Mouse (Mus musculus) forebrain, embryonic 15.5 days (tissue): ENCODE measurements around the gene Gtf2f2. TPM values are rescaled to one million over a fixed set of nuclear protein-coding genes. Genes with fewer than 3 reads are reported as not detected.

Experiments used
- ATAC-seq: fragments of 200-750 bp; cut with Nextera tagmentation; replicated peaks from 2 replicates; pipeline ENCODE4 v1.8.0; 2017; ENCODE audit warnings: mild to moderate bottlenecking, moderate TSS enrichment, moderate library complexity
- H3K27ac ChIP-seq: fragments of 300-500 bp; sonication (generic); replicated peaks from 2 replicates; pipeline ENCODE4 v1.5.1; 2015; ENCODE audit warnings: mild to moderate bottlenecking, inconsistent platforms
- H3K27me3 ChIP-seq: fragments of 300-500 bp; sonication (generic); 2 replicates; pipeline ENCODE4 v1.6.1; 2015; ENCODE audit warnings: inconsistent platforms
- H3K36me3 ChIP-seq: fragments of 300-500 bp; sonication (generic); 2 replicates; pipeline ENCODE4 v1.6.1; 2015; ENCODE audit warnings: mild to moderate bottlenecking, inconsistent platforms
- H3K4me1 ChIP-seq: fragments of 300-500 bp; sonication (generic); 2 replicates; pipeline ENCODE4 v1.6.1; 2015; ENCODE audit warnings: inconsistent platforms
- H3K4me2 ChIP-seq: fragments of 300-500 bp; sonication (generic); replicated peaks from 2 replicates; pipeline ENCODE4 v1.6.1; 2015; ENCODE audit warnings: mild to moderate bottlenecking, inconsistent platforms
- H3K4me3 ChIP-seq: fragments of 300-500 bp; sonication (generic); 2 replicates; pipeline ENCODE4 v1.5.1; 2015; ENCODE audit warnings: mild to moderate bottlenecking, inconsistent platforms
- H3K9ac ChIP-seq: fragments of 300-500 bp; sonication (generic); replicated peaks from 2 replicates; pipeline ENCODE4 v1.6.1; 2015; ENCODE audit warnings: mild to moderate bottlenecking, inconsistent platforms
- H3K9me3 ChIP-seq: fragments of 300-500 bp; sonication (generic); 2 replicates; pipeline ENCODE4 v1.6.1; 2016; ENCODE audit warnings: inconsistent platforms
- WGBS: fragments of 180-500 bp; shearing (Covaris S2); methylation state at CpG from one replicate; pipeline ENCODE4 v1.1.7; 2015; ENCODE audit warnings: mixed read lengths; 5-methylcytosine and 5-hydroxymethylcytosine counted together
- polyA plus RNA-seq: library from polyadenylated mRNA; unstranded; fragments of >200 nt; fragmentation: Nextera tagmentation; extraction: Ambion mirVana; gene quantifications from 2 replicates; pipeline ENCODE4 v1.2.1, GENCODE M21; 2015

Gtf2f2 gene
- polyA plus RNA-seq, 1 experiment from 2014 or later = 47.4 TPM

GRCm38 (mm10) chr14:75902013-75902412, 108.7 kb downstream of the Gtf2f2 start:
- Histone ChIP-seq H3K27me3 (no peaks in the 10 kb centered on the region), H3K27ac (0 out of 2 replicates have a peak overlapping the region, but pooled peaks have one; percentile 91)
- WGBS = 82% methylated on average over 2 of the region's 2 CpGs

DNA sequence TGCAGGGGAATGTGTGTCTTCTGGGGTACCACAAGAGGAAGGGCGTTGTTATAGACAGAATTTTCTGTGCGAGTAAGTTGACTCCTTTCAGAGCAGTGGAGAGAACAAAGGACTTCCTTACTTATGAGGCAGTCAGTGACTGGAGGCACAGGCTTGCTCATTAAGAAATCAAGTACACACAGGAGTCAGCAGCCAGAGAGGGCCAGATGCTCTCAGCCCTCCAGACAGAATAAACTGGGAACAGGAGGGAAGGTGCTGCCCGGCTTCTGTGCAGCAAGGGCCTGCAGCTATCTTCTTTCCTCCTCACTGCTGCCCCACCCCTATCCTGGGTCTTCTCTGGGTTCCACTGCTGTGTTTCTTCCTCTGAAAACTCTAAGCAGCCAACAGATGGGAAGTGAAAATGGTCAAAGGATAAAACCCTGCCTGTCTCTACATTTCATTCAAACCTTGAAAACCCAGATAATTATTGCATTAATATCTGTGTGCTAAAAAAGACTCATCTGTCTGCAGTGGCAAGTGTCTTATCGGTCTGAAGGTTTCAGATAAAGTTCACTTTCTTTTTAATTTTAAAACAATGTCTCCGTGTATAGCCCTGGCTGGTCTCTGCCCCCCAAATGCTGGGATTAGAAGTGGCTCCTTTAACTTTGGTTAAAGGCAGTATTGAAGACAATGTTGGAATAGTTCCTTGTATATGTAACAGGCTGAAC, 109.7 kb downstream of the Gtf2f2 start:
- 0 out of 2 replicates have a peak overlapping the region, but pooled peaks have one; percentile 2 for H3K9ac ChIP-seq
- ATAC-seq = peak; percentile 84
- no peaks in the 10 kb centered on the region for H3K9me3 ChIP-seq
- H3K27me3 ChIP-seq = no peaks in the 10 kb centered on the region
- peaks cover 17% of the 10 kb centered on the region for H3K4me1 ChIP-seq
- WGBS = 36% methylated on average over 5 of the region's 5 CpGs
- peak overlapping the region; percentile 91 for H3K27ac ChIP-seq
- H3K4me2 ChIP-seq = no peak overlapping the region
- H3K36me3 ChIP-seq = peaks cover 10% of the 10 kb centered on the region
- H3K4me3 ChIP-seq = no peak overlapping the region

More at GRCm38 (mm10) chr14:75902013-75902412, 108.7 kb downstream of the Gtf2f2 start:
- Histone ChIP-seq H3K4me1 (peaks cover 17% of the 10 kb centered on the region), H3K9me3 (no peaks in the 10 kb centered on the region), H3K36me3 (peaks cover 11% of the 10 kb centered on the region; the same call in 1 of the 2 replicates), H3K4me3 (no peak overlapping the region), H3K4me2 (no peak overlapping the region), H3K9ac (no peak overlapping the region)
- ATAC-seq = no peak

GRCm38 (mm10) chr14:75899566-75899965, 111.1 kb downstream of the Gtf2f2 start:
- no peak overlapping the region for H3K4me2 ChIP-seq
- peak; percentile 79 for ATAC-seq
- H3K4me1 ChIP-seq = peaks cover 17% of the 10 kb centered on the region
- no peaks in the 10 kb centered on the region for H3K27me3 ChIP-seq
- H3K36me3 ChIP-seq = peaks cover 7% of the 10 kb centered on the region; the same call in 1 of the 2 replicates
- no peak overlapping the region for H3K9ac ChIP-seq
- no peak overlapping the region for H3K4me3 ChIP-seq
- H3K9me3 ChIP-seq = no peaks in the 10 kb centered on the region
- H3K27ac ChIP-seq = peak overlapping the region; percentile 91
- 9% methylated on average over 4 of the region's 4 CpGs for WGBS

DNA sequence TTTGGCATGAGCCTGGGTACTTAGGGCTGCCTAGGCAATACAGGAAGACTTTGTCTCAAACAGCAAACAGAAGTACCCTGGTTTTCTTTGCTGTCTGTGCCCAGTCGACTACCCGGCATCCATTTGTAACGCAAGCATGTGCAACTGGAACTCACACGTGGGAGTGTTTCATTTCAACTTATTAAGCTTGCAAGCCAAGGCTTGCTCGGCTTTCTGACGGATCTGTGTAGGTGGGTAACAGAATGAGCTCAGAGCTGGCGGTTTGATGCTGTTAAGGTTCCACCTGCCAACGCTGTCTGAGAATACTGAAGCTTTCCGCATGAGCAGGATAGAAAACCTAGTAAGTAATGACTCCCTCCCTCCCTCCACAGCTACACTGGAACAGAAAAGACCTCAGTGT, 118.5 kb downstream of the Gtf2f2 start:
- no peaks in the 10 kb centered on the region for H3K27me3 ChIP-seq
- no peaks in the 10 kb centered on the region for H3K9me3 ChIP-seq
- no peaks in the 10 kb centered on the region for H3K4me1 ChIP-seq
- ATAC-seq = 0 out of 2 replicates have a peak, but pooled peaks have one; percentile 23
- 76% methylated on average over 9 of the region's 9 CpGs for WGBS
- H3K9ac ChIP-seq = no peak overlapping the region
- H3K27ac ChIP-seq = peak overlapping the region; percentile 29; the same call in 1 of the 2 replicates
- no peak overlapping the region for H3K4me2 ChIP-seq
- peaks cover 7% of the 10 kb centered on the region; the same call in 1 of the 2 replicates for H3K36me3 ChIP-seq
- no peak overlapping the region for H3K4me3 ChIP-seq

- no peaks in the 10 kb centered on the region for H3K9me3 ChIP-seq
- WGBS = 89% methylated on average over 5 of the region's 5 CpGs
- no peak overlapping the region for H3K4me3 ChIP-seq
- ATAC-seq = no peak
- H3K4me1 ChIP-seq = peaks cover 12% of the 10 kb centered on the region
- no peak overlapping the region for H3K9ac ChIP-seq
- no peak overlapping the region for H3K4me2 ChIP-seq
- no peaks in the 10 kb centered on the region for H3K36me3 ChIP-seq
- no peak overlapping the region for H3K27ac ChIP-seq
- H3K27me3 ChIP-seq = no peaks in the 10 kb centered on the region
Measured at GRCm38 (mm10) chr14:75883873-75884272, 126.8 kb downstream of the Gtf2f2 start.

DNA sequence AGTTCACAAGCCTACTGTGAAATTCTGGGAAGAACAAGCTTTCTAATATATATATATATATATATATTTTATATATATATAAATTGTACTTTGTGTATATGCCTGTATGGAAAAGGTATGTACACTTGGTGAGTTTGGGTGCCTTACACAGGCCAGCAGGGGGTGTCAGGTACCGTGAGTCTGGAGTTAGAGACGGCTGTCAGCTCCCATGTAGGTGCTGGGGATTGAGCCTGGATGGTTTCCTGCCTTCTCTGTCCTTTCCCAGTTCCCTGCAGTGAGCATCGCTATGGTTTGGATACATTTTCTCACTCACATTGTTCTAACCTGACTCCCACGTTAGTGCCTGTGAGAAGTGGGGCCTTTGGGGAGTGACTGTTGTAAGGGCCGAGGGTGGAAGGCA, 127.3 kb downstream of the Gtf2f2 start:
- H3K27ac ChIP-seq = no peak overlapping the region
- no peaks in the 10 kb centered on the region for H3K9me3 ChIP-seq
- H3K4me3 ChIP-seq = no peak overlapping the region
- peaks cover 15% of the 10 kb centered on the region for H3K4me1 ChIP-seq
- no peaks in the 10 kb centered on the region for H3K36me3 ChIP-seq
- H3K27me3 ChIP-seq = no peaks in the 10 kb centered on the region
- 66% methylated on average over 5 of the region's 5 CpGs for WGBS
- no peak overlapping the region for H3K4me2 ChIP-seq
- ATAC-seq = no peak
- H3K9ac ChIP-seq = no peak overlapping the region

GRCm38 (mm10) chr14:75881856-75882255, 128.8 kb downstream of the Gtf2f2 start:
- no peaks in the 10 kb centered on the region for H3K27me3 ChIP-seq
- ATAC-seq = no peak
- H3K4me2 ChIP-seq = no peak overlapping the region
- peaks cover 16% of the 10 kb centered on the region for H3K4me1 ChIP-seq
- H3K27ac ChIP-seq = no peak overlapping the region
- no peak overlapping the region for H3K9ac ChIP-seq
- H3K9me3 ChIP-seq = no peaks in the 10 kb centered on the region
- no peak overlapping the region for H3K4me3 ChIP-seq
- H3K36me3 ChIP-seq = no peaks in the 10 kb centered on the region
- WGBS = 38% methylated on average over 4 of the region's 4 CpGs

GRCm38 (mm10) chr14:75878980-75879379, 131.7 kb downstream of the Gtf2f2 start:
- WGBS = 17% methylated on average over 8 of the region's 8 CpGs
- peak overlapping the region; percentile 18; the same call in 1 of the 2 replicates for H3K27ac ChIP-seq
- 0 out of 2 replicates have a peak, but pooled peaks have one; percentile 30 for ATAC-seq

DNA sequence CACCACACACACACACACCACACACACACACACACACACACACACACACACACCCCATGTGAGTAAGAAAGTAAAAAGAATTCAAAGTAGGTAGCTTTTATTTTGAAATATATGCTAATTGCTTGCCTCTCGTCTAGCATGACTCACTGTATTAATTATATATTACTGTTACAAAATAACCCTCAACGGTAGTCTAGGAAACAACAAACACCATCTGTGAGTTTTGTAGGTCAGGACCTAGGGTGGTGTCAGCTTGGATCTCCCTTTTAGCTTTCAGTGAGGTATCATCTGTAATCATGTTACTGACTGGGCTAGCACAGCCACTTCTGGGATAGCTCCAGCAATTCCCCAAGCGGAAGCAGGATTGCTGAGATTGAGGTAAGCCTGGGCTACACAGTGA, 133.4 kb downstream of the Gtf2f2 start:
- Histone ChIP-seq H3K27me3 (no peaks in the 10 kb centered on the region), H3K4me1 (peaks cover 16% of the 10 kb centered on the region), H3K4me2 (no peak overlapping the region), H3K4me3 (no peak overlapping the region), H3K9ac (no peak overlapping the region), H3K9me3 (no peaks in the 10 kb centered on the region), H3K27ac (no peak overlapping the region), H3K36me3 (no peaks in the 10 kb centered on the region)
- ATAC-seq = 0 out of 2 replicates have a peak, but pooled peaks have one; percentile 7
- WGBS = 51% methylated on average over 3 of the region's 3 CpGs

More at GRCm38 (mm10) chr14:75878980-75879379, 131.7 kb downstream of the Gtf2f2 start:
- Histone ChIP-seq H3K36me3 (no peaks in the 10 kb centered on the region), H3K27me3 (no peaks in the 10 kb centered on the region), H3K4me3 (no peak overlapping the region), H3K9ac (no peak overlapping the region), H3K4me1 (peaks cover 24% of the 10 kb centered on the region), H3K4me2 (no peak overlapping the region), H3K9me3 (no peaks in the 10 kb centered on the region)

- Histone ChIP-seq H3K4me2 (peak overlapping the region; percentile 49), H3K27me3 (no peaks in the 10 kb centered on the region), H3K4me1 (peaks cover 12% of the 10 kb centered on the region), H3K9ac (peak overlapping the region; percentile 43; the same call in 1 of the 2 replicates), H3K27ac (peak overlapping the region; percentile 43; the same call in 1 of the 2 replicates), H3K9me3 (no peaks in the 10 kb centered on the region), H3K4me3 (peak overlapping the region; percentile 22), H3K36me3 (no peaks in the 10 kb centered on the region)
- WGBS = 8% methylated on average over 21 of the region's 21 CpGs
- peak; percentile 75 for ATAC-seq
Measured at GRCm38 (mm10) chr14:75876320-75877043, 134.2 kb downstream of the Gtf2f2 start.

DNA sequence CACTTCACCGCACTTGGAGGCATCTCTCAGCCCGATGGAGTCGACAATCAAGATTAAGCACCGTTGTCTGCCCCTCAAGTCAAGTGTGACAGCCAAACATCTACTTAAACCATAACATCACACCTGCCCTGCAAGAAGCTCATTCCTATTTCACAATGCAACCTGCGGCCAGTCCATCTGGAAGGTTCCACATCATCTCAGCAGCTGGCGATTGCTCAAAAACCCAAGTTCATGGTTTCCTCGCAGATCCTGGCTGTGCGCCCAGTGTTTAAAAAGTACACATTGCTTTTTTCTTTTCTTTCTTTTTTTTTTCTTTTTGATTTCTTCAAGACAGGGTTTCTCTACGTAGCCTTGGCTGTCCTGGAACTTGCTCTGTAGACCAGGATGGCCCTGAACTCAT, 137.1 kb downstream of the Gtf2f2 start:
- no peak overlapping the region for H3K27ac ChIP-seq
- no peaks in the 10 kb centered on the region for H3K27me3 ChIP-seq
- no peaks in the 10 kb centered on the region for H3K36me3 ChIP-seq
- H3K9ac ChIP-seq = no peak overlapping the region
- no peak for ATAC-seq
- WGBS = 79% methylated on average over 9 of the region's 9 CpGs
- H3K9me3 ChIP-seq = no peaks in the 10 kb centered on the region
- H3K4me1 ChIP-seq = peaks cover 14% of the 10 kb centered on the region
- no peak overlapping the region for H3K4me2 ChIP-seq
- H3K4me3 ChIP-seq = no peak overlapping the region

GRCm38 (mm10) chr14:75871750-75872149, 138.9 kb downstream of the Gtf2f2 start:
- Histone ChIP-seq H3K4me2 (no peak overlapping the region), H3K9me3 (no peaks in the 10 kb centered on the region), H3K4me3 (no peak overlapping the region), H3K36me3 (no peaks in the 10 kb centered on the region), H3K27ac (no peak overlapping the region), H3K27me3 (no peaks in the 10 kb centered on the region), H3K4me1 (peaks cover 11% of the 10 kb centered on the region), H3K9ac (no peak overlapping the region)
- 89% methylated on average over 4 of the region's 4 CpGs for WGBS
- ATAC-seq = no peak
